Mouse (Mus musculus): ENCODE data around the gene Grn.

- no peak for TF ChIP-seq POLR2A (IDR thresholded peaks at IDR 0.05; ENCODE audit: low read depth, low read length)
- no peak for TF ChIP-seq CTCF (IDR thresholded peaks at IDR 0.05; ENCODE audit: extremely low read depth, insufficient read depth, insufficient read length, insufficient replicate concordance)
Observed at GRCm38 (mm10) chr11:102469648-102470357, 39.7 kb downstream of the Grn start, which contains the start of gene Itga2b.
